Mouse (Mus musculus) ZHBTc4 (cell line): ENCODE results near the gene Gsg1l2.

Experiments used
- DNase-seq: peaks from one replicate; pipeline ENCODE4 v3.0.0-alpha.2; 2011; ENCODE audit warnings: low read depth, low spot score

Gsg1l2 gene

DNA sequence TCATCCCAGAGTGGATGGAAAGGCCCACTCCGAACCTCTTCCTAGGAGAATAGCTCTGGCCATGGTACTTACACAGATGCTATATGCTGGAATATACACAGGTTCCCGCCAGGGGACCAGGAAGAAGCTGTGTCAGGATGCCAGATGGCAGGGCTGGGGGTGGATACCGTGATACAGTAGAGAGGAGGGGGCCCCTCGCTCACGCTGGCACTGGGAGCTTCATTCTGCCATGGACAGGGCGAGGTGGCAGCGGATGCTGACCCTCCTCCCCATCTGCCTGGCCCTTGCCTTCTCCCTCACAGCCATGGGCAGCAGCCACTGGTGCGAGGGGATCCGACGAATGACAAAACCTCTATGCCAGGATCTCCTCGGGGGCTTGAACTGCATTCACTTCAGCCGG, at the start of gene Gsg1l2:
Gene Gsg1l2 (plus strand): TSS at position 230 of the 400 bp plus-strand sequence.
- no peak for DNase-seq

DNA sequence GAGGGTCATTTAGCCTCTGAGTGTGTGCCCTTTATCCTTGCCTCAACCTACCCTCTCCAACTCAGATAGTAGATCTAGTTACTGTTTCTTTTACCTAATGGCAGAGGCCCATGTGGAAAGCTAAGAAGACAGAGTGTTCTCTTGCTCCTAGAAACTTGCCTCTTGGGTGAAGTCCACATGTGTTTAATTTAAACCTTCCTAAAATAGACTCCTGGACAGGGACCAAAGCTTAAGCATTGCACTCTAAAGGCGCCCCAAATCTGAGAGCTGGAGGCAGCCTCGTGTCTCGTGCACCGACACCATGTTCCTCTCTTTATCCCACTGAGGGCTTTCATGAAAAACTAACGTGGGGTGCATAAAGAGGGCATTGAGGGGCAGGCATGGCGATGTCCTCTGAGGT, 47.3 kb upstream of the Gsg1l2 start:
- no peak for DNase-seq

DNA sequence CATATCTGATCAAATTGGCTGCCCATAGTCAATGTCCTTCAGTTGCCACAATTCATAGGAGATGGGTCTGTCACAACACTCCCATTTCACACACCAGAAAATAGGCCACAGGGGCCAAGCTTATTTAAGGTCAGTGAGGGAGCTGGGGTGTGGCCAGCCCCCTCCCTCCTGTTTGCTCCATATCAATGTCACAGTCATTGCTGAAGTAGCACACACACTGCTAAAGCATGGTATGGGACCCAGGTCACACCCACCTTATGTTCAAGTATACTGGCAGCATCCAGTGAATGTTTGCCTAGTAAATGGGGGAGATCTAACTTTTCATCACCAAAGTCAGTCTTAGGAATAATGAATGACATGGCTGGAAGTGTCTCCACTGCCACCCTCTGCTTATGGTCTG, 45.7 kb upstream of the Gsg1l2 start:
- no peak for DNase-seq

DNA sequence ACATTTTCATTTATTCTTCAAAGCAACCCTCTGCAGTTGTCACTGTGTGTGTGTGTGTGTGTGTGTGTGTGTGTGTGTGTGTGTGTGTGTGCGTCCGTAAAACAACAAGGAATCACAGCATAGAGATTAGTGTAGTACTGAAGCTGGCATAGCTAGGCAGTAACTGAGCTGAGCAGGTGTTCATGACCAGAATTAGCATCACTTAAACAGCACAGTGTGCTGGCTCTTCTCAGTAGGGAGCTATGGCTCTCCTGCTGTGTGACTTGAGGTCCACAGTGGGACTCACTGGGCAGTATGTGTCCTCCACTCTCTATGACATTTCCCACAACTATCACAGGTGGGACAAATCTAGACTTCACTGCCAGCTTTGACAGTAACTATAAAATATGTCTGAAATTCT, 43.4 kb upstream of the Gsg1l2 start:
- no peak for DNase-seq

DNA sequence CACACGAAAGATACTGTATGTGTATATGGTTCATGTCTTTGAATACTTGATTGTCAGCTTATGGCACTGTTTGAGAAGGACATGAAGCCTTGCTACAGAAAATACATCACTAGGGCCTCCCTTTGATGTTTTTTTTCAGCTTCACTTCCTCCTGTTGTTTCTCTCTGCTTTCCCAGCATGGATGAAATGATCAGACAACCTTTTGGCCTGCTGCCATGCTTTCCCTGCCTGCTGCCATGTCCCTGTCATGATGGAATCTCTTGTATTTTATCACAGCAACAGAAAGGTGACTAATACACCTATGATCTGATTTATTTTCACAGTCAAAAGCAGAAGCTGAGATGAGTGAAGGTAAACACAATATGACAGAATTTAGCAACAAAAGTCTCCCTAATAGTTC, 40.7 kb upstream of the Gsg1l2 start:
- no peak for DNase-seq

DNA sequence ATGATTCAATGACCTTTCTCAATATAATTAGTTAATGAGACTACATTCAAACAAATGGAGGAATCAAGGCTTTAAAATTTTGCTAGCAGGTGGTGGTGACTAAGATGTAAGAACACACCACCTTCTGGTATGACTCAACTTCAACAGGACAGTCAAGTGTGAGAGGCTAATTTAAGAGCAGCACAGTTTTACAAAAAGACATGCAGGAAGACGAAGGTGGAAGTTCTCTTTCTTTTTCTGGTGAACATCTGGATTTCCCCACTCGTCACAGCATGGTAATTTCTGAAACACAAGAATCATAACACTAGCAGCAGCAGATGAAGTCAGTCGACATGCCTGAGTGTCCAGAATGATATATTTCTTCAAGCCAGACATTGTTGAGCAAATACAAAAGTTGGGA, 39.8 kb upstream of the Gsg1l2 start:
- DNase-seq, result no peak

DNA sequence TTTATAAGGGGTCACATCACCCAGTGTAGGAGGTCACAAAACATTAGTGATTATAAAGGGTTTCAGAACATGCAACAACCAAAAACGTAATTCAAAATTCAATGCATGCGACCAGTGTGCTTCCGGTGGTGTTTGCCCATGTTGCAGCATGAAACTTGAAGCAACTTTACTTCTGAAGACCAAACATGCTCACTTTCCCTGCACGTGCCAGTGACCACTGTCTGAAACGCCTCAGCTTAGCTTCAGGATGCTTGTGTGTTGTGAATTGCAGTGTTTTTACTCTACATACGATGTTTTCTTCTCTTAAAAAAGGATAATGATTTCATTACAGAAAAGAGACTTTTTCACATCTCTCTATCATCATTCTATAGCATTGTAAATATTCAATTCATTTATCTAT, 36.1 kb upstream of the Gsg1l2 start:
- no peak for DNase-seq

DNA sequence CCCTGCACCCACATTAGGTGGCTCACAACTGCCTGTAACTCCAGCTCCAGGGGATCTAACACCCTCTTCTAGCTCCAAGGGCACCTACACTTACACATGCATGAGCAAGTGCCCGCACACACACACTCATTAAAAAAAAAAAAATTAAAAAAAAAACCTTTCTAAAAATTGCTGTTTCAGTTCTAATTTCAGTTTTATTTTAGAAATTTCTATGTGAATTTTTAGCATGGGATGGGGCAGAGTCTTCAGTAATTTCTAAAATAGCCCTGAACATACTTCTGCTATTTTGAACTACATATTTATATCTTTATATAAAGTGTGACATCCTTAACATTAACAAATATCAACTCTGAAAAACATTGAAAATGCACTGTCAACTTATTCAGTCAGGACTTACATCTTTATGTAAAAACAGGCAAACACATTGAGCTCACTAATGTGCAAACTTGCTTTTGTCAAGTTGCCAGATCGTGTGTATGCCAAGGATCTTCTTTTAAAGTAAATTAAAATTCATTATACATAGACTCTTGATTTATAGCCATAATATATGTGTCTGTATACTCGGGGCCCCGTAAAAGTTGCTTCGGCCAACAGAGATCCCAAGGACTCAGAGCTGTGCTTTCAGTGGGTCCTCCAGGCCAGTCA, 35.4 kb upstream of the Gsg1l2 start:
- DNase-seq, result no peak

DNA sequence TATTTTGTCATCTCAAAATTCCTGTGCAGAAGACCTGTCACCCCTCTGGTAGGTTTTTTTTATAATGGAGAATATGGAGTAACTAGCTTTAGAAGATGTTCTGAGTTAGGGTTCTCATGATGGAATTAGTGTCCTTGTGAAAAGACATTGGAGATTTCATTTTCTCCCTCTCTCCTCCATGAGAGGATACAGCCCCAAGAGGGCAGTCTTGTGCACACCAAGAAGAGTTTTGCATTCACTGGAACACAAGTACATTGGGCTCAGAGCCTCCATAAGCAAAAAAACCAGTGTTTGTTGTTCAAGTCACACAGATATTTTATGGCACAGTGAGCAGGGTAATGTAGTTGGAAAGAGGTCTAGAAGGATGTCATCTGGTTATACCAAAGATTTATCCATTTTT, 32.8 kb upstream of the Gsg1l2 start:
- DNase-seq, result no peak

DNA sequence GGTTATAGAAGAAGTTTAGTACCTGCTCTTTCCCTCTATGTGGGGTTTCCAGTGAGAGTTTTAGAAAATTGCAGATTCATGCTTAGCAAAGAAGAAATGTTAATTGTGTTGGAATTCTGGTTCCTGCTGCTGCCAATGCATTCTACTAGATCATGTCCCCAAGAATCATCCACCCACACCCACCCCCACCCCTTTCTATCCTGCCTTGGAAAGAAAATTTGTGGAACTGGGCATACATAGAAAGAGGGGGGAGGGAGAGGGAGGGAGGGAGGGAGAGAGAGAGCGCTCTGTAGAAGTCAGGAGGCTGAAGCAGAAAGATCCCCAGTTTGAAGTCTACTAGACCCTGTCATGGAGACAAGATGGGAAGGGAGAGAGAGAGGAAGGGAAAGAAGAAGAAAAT, 18.1 kb upstream of the Gsg1l2 start:
- no peak for DNase-seq

DNA sequence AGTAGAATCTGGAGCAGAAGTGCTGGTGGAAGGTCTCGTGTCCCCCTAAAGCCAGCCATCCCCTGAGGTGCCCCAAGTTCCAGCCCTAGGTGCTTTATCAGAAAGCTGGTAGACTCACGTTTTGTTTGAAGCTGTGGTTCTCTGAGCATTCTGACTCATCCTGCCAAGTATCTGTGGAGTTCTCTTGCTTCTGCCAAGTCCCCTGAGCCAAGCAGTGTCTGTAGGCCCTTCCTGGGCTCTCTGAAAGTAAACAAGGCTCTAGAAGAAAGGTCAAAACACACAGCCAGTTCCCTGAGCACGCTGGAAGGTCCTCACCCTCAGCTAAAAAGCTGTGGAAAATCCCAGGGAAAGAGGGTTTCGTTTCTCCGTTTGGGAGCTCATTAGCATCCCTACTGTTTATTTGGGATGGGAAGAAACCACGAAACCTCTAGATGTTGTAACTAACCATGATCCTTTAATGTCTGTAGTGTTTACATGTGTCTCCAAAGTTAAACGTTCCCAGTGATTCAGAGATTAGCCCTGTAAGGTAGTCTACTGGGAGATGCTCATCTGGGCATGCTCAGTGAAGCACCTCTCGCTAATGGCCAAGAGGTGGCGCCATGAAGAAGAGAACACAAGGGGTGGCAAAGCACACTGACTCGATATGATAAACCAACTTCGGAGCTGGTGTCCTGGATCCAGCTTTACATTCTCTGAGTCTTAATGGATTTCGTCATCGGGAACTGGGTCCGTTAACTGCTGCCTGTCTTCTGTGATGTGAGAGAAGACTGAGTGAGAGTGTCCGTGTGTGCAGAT, 16.8 kb upstream of the Gsg1l2 start:
- peak; percentile 29 for DNase-seq

DNA sequence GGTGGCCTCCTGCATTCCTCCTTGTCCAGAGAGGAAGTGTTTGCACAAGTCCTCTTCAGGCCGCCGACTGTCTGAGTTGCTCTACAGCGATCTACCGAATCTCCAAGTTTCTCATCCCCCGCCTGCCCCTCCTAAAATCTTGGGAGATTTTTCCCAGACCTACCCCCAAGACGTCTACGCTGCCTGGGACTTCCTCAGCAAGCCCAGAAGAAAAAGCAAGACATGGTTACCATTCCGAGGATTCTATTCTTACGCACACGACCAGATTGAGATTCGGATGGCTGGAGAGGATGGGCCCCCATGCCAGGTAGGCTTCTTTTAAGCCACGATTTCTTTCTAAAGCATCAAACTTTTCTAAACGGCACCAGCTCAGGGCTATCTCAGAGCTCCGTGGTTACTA, 3.4 kb upstream of the Gsg1l2 start, which contains the start of gene Glp2r:
Gene Glp2r (minus strand): TSS at position 101 of the 400 bp plus-strand sequence.
- DNase-seq, result no peak

DNA sequence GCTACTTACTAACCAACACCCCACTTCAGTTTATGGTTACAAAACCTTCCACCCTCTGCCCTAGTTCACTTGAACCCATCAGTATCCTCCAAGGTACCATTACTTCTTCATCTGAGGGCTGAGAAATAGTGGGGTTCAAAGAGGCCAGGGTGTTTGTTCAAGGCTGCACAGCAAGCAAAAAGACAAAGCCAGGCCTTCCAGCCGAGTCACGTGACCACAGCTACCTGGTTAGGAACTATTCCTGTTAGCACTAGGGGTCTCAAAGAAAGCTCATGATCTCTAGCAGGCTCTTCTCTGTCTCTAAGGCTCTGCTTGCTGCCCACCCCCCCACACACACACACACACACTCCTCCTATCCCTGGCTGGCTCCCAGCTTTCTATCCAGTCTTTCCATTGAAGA, 2.7 kb upstream of the Gsg1l2 start:
- DNase-seq, result no peak

DNA sequence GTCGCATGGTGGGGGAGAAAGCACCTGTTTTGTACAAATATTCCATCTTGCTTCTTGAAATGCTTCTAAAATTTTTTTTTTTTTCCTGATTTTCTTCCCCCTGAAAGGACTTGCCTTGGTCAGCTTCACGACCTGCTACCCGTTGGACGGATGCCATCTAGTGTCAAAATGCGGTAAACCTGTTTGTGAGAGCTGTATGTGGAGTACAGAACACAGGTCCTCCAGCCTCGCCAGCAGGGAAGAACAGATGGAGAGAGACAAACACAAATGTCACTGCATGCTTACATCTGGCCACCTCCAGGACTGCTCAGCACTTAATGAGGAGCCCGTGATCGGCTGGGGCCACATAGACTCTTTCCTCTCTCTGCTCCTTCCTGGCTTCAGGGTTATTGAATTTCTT, 1.8 kb upstream of the Gsg1l2 start:
- peak; percentile 39 for DNase-seq

DNA sequence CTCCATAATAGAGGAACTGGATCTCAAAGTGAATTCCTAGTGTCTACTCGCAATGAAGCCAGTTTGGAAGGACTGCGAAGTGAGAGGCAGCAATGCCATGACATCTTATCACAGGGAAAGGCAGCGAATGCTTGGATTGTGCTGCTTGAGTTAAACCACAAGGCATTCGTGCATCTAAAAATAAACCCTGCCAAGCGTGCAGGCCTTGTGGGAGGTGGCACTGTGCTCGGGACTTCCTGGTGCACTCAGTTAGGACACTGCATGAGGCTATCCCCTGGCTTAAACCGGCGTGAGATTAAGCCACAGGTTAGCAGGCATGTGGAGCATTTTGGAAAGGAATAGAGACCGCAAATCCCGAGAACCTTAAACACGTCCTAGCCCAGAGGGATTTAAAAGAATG, 15.8 kb downstream of the Gsg1l2 start:
- DNase-seq, result no peak

DNA sequence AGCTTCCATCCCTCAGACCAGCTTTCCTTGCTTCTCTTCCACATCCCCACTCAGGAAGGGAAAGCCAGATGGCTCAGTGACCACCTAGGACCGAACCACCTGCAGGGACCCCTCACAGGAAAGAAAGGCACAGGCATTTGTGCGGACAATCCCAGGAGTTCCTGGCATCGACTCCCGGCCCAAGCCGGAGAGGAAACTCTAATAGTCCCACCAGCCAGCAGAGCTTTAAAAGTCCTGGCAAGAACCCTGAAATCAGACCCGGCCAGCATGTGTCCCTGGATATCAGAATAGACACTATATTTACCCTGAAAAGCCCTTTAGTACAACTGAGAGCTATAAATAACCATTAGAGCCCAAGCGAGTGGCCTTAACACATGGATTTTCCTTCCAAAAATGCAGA, 23.5 kb downstream of the Gsg1l2 start, which contains the start of gene Dhrs7c:
Gene Dhrs7c (plus strand): TSS at position 257 of the 400 bp plus-strand sequence.
- no peak for DNase-seq

DNA sequence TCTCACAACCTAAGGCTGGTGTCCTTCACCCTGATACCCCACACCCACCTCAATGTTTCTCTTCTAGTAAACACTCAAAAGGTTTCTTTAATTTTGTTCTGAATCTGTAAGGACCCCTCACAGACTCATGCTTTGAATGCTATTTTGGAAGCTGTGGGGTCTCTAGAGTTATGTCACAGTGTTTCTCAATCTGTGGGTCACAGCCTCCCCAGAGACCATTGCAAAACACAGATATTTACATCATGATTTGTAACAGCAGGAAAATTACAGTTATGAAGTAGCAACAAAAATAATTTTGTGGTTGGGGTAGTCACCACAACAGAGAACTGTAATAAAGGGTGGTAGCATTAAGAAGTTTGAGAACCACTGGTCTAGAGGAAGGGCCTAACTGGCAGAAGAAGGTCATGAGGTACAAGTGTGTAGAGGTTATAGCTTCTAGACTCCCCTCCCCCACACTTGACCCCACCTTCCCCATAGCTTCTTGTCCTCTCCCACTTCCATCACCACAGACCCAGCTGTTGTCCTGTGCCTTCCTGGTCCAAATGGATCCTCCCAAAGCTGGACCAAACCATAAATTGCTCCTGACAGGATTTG, 25.8 kb downstream of the Gsg1l2 start:
- DNase-seq, result no peak

DNA sequence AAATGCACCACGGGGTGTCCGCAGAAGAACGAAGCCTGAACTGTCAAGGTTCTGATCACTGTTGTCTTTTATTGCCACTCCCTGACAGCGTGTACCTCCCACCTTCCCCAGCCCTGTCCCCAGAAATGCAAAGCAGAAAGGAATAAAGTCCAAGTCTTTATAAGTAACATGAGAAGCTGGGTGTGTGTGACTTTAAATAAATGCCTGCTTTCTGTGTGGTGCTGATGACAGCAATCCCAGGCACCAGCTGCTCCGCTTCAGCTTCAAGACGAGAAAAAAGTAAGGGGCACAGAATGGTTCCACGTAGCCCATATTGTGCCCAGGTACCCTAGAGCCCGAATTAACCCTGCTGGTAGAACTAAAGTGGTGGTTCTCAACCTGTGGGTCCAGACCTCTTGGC, 26.8 kb downstream of the Gsg1l2 start:
- no peak for DNase-seq

DNA sequence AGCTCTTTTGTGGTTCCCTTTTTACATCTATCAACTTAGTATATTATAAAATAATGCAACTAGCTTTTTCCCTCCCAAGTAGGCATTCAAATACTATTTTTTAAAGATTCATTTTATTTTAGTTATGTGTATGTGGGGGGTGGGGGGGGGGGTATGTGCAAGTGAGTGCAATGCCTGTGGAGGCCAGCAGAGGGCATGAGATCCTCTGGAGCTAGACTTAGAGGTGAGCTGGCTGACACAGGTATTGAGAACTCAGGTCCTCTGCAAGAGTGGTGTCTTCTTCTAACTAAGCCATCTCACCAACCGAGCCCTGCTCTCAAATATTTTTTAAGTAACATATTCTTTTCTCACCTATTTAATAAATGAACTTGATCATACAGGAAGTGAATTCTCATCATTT, 31.1 kb downstream of the Gsg1l2 start:
- DNase-seq, result peak; percentile 42

DNA sequence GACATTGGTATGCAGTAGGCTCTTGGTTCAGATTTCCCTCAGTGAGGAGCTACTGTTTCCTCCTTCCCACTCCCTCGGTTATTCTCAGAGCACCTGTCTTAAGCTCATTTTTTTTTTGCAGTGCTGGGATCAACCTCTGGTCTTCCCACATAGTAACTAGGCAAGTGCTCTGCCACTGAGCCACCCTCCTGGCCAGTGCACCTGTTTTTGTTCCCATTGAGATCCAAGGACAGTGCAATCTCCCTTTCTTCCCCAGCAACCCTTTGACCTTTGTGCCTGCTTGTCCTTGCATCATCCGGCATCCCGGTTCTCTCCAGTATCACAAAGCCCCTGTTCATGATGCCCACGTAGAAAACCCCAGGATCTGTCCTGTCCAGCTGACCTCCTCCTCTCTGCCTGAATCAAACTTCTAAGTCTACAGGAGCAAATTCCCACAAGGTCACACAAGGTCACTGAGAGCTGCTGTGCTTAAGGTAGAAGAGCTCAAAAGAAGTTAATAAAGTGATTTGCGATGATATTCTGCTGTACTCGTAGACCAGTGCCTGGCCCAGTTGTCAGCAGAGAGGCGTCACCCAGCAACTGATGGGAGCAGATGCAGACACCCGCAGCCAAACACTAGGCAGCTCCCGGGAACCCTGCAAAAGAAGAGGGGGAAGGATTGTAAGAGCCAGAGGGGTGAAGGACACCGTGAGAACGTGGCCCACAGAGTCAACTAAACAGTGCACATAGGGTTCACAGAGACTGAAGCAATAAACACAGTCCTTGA, 32.6 kb downstream of the Gsg1l2 start:
- peak; percentile 38 for DNase-seq

DNA sequence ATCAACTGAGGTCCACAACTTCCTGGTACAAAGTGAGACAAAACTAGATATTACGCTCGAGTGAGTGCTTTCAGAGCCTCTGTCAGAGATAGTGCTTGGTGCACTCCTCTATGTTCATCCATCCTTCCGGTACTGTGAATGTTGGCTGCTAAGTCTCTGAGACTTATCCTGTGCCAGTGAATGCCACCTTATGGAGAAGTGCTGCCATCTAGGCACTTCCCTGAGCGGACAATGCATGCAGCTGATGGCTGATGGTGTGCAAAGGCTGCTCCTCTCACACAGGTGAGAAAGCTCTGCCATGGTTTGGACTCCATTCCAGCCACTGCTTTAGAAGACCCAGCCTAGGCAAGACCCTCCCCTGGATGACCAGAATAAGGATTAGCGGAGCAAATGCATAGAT, 33.6 kb downstream of the Gsg1l2 start:
- DNase-seq, result no peak

DNA sequence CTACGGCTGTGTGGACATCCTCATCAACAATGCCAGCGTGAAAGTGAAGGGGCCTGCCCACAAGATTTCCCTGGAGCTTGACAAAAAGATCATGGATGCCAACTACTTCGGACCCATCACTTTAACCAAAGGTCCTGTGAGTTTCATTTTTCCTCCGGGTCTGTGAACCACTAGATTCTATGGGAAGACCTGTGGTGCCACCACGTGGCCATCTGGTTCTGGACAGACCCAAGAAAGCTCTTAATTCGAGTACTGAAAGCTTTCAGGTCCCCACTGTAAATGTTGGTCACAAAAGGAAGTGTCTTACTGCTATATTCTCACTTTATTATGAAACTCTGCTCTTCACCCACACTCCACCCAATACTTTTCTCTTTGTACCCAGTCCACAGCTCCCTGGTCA, 37.1 kb downstream of the Gsg1l2 start:
- no peak for DNase-seq
